Mouse (Mus musculus): ENCODE measurements around the gene Itpkb. TPM values are rescaled to one million over a fixed set of nuclear protein-coding genes. Genes with fewer than 3 reads are reported as not detected.

The Itpkb gene
- polyA plus RNA-seq, 1 experiment from 2014 or later: 11.2 TPM

DNA sequence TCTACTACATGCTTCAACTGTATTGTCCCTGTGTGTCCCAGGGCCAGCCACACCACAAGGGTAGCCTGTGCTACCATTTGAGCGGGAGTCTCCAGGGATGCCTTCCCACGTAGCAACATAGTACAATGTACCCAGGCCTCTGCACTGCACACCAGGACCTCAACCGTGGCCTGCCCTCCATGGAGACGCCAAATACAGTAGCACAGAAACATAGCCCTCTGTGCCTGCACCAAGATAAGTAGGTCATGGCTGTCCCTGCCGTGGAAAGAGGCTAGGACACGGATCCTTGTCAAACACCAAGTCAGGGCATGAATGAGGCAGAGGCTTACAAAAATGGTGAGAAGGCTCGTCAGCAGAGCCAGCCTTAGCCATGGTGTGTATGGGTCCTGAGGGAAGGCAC lies 85.6 kb downstream of the Itpkb start:
- no peak overlapping the region for H3K27ac ChIP-seq
- peaks cover 66% of the 10 kb centered on the region for H3K36me3 ChIP-seq
- no peaks in the 10 kb centered on the region for H3K9me3 ChIP-seq
- no peak overlapping the region for H3K4me3 ChIP-seq
- H3K9ac ChIP-seq: no peak overlapping the region
- H3K4me2 ChIP-seq: no peak overlapping the region
- peaks cover 7% of the 10 kb centered on the region; the same call in 1 of the 2 replicates for H3K4me1 ChIP-seq
- 87% methylated on average over 7 of the region's 7 CpGs for WGBS
- ATAC-seq (ENCODE audit: insufficient number of reproducible peaks, insufficient read depth, low FRiP score, low TSS enrichment, low read depth): no peak
- H3K27me3 ChIP-seq: no peaks in the 10 kb centered on the region

DNA sequence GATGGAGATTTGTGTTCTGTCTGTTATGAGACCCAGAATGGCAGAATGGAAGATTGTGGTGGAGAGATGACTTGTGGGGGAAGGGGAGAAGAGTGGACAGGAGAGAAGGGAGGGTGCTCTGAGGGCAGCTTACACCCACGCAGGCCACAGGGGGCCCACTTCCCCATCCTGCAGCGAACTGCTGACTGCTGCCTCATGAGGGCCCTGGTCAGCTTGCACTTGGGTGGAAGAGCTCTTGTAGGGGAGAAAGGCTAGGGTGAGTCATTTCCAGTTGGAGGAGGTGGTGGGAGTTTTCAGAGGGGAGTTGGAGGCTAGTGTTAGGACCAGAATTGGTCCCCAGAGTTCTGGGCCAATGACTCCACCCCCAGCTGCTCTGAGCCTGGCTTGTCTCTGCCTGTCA lies 86.8 kb downstream of the Itpkb start:
- H3K4me1 ChIP-seq: peaks cover 15% of the 10 kb centered on the region
- ATAC-seq (ENCODE audit: insufficient number of reproducible peaks, insufficient read depth, low FRiP score, low TSS enrichment, low read depth): no peak
- H3K27ac ChIP-seq: no peak overlapping the region
- H3K9me3 ChIP-seq: no peaks in the 10 kb centered on the region
- no peak overlapping the region for H3K4me2 ChIP-seq
- WGBS: 72% methylated on average over 2 of the region's 2 CpGs
- H3K4me3 ChIP-seq: no peak overlapping the region
- H3K36me3 ChIP-seq: peaks cover 76% of the 10 kb centered on the region
- no peaks in the 10 kb centered on the region for H3K27me3 ChIP-seq
- H3K9ac ChIP-seq: no peak overlapping the region

DNA sequence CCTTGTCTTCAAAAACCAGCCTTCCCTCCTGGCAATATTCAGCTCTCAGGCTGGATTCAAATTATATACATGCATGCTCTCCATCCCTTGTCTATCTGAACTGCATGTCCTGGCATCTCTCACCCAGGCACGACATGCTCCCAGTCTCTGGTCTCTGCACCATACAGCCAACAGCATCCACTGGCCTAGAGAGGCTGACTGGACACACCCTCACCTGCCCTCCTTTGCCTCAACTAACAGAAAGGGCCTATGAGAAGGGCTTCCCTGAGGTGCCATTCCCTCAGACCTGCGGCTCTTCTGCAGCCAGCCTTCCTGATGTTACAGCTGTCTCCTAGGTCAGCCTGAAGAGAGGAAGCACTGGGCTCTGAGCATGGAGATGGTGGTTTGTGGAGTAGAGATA lies 88.8 kb downstream of the Itpkb start:
- H3K9ac ChIP-seq: no peak overlapping the region
- no peaks in the 10 kb centered on the region for H3K9me3 ChIP-seq
- H3K27ac ChIP-seq: no peak overlapping the region
- H3K4me1 ChIP-seq: peaks cover 15% of the 10 kb centered on the region
- no peak overlapping the region for H3K4me2 ChIP-seq
- 88% methylated on average over 2 of the region's 2 CpGs for WGBS
- H3K27me3 ChIP-seq: no peaks in the 10 kb centered on the region
- peaks cover 70% of the 10 kb centered on the region for H3K36me3 ChIP-seq
- no peak for ATAC-seq (ENCODE audit: insufficient number of reproducible peaks, insufficient read depth, low FRiP score, low TSS enrichment, low read depth)
- no peak overlapping the region for H3K4me3 ChIP-seq

DNA sequence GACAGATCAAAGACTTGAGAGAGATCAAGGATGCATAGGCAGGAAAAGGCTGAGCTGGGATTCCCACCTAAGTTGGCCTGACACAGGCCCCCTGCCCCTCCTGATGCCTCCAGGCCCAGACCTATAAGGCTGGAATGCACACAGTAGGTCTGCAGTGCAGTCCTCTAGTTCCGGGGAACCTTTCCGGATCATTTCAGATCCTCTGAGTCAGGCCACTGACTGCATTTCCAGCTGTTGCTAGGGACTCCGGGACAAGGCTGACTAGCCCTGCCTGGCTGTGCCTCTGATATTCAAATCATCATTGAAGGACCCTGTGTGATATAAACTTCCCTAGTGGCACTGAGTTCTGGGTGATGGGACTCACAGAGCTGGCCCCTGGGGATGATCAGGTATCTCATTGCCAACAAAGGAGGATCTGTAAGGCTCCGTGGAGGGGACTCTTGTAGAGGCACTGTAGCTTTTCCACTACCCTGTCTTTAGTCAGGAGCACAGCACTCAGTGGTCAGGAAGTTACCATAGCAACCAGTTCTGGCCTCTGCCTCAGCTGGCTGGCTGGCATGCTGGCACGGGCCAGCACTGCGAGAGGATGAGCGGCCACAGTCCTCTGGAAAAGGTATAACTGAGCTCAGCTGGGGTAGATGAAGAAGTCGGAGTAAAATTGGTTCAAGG lies 90.3 kb downstream of the Itpkb start:
- Histone ChIP-seq H3K9ac (no peak overlapping the region), H3K27me3 (no peaks in the 10 kb centered on the region), H3K9me3 (no peaks in the 10 kb centered on the region), H3K36me3 (peaks cover 62% of the 10 kb centered on the region), H3K4me3 (no peak overlapping the region), H3K4me1 (peaks cover 15% of the 10 kb centered on the region), H3K27ac (no peak overlapping the region), H3K4me2 (no peak overlapping the region)
- peak; percentile 52; the same call in 1 of the 2 replicates for ATAC-seq (ENCODE audit: insufficient number of reproducible peaks, insufficient read depth, low FRiP score, low TSS enrichment, low read depth)
- WGBS: 61% methylated on average over 8 of the region's 8 CpGs

DNA sequence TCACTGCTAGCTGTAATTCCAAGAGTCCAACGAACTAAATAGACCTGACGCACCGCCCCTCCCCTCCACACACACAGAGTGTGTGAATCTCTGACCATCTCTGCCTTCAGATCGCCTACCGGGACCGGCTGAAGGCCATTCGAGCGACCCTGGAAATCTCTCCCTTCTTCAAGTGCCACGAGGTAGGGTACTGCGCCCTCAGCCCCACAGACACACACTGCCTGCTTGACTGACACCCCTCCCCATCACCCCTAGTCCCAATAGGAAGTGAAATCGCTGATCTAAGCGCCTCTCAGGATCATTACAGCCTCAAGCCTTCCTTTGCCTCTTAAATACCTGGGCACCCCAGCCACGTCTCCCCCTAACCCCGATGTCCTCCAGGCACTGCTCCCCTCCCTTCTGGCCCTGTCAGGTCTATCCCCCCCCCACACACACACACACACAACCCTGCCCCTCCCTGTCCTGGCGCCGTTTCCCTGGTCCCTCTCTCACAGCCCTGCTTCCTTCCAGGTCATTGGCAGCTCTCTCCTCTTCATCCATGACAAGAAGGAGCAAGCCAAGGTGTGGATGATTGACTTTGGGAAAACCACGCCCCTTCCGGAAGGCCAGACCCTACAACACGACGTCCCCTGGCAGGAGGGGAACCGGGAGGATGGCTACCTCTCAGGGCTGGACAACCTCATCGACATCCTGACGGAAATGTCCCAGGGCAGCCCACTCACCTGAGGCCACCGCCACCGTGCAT lies 91.1 kb downstream of the Itpkb start:
- H3K4me2 ChIP-seq: no peak overlapping the region
- no peak overlapping the region for H3K27ac ChIP-seq
- H3K4me1 ChIP-seq: peaks cover 15% of the 10 kb centered on the region
- no peak overlapping the region for H3K4me3 ChIP-seq
- no peaks in the 10 kb centered on the region for H3K9me3 ChIP-seq
- H3K9ac ChIP-seq: no peak overlapping the region
- H3K36me3 ChIP-seq: peaks cover 56% of the 10 kb centered on the region
- no peak for ATAC-seq (ENCODE audit: insufficient number of reproducible peaks, insufficient read depth, low FRiP score, low TSS enrichment, low read depth)
- H3K27me3 ChIP-seq: no peaks in the 10 kb centered on the region
- 60% methylated on average over 25 of the region's 25 CpGs for WGBS

DNA sequence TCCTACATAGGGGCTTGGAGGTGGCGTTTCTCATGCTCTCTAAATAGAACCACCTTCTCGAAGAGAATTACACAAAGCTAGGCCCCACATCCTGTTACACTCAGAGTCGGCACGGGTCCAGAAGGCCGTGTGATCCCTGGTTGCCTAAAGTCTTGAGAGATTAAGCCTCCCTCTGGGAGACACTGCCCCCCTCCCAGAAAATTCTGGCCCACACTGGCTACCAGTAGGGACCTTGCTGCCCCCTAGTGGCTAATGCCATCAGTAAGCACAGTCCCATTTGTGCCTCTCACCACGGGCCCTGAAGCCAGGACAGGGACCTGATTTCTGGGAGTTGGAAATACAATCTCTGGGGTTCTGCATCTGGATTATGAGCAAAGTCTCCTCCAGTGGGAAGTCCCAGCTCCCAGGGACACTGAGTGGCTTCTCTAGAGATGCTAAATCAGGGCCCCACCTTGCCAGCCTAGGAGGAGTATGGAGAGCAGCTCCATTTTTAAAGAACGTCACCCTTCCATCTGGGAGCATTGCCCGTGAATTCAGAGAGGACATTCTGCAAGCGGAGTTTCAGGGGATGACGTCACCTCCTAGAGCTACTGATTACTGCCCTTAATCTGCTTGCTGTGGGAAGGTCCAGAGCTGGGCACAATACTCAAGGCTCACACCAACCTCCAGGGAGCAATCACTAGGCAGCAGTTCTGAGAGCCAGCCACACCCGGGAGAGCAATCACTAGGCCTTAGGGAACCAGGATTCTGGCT lies 92.0 kb downstream of the Itpkb start:
- Histone ChIP-seq H3K27ac (no peak overlapping the region), H3K9ac (peak overlapping the region; percentile 7; the same call in 1 of the 2 replicates), H3K4me1 (peaks cover 15% of the 10 kb centered on the region), H3K4me3 (no peak overlapping the region), H3K9me3 (no peaks in the 10 kb centered on the region), H3K36me3 (peaks cover 48% of the 10 kb centered on the region), H3K27me3 (no peaks in the 10 kb centered on the region), H3K4me2 (no peak overlapping the region)
- 31% methylated on average over 11 of the region's 11 CpGs for WGBS
- no peak for ATAC-seq (ENCODE audit: insufficient number of reproducible peaks, insufficient read depth, low FRiP score, low TSS enrichment, low read depth)

DNA sequence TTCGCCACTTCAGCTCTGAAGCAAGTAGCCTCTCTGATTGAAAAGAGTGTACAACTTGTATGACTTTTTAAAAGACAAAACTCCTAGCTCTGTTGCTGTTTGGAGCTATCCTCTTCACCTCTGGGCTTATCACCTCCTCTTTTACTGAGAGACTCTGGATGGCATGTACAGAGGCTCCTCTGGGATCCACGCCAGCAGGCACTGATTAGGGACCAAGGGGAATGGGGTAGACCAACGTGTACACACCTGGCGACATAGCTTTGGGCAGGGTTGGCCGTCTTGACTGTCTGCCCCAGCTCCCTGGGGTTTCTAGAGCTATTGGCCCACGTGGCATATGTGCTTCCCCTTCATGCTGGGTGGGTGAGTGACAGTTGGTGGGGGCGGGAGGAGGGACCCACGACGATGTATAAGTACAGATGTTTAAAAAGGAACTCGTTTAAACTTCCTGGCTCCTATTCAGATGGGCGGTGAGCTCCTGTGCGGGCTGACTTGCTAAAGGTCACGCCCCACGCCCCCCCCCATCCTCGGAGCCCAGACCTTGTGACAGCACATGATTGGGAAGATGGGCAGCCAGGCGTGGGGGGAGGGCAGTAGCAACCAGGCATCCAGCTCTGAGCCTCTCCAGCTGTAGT lies 92.8 kb downstream of the Itpkb start:
- 53% methylated on average over 16 of the region's 16 CpGs for WGBS
- Histone ChIP-seq H3K27ac (no peak overlapping the region), H3K36me3 (peaks cover 42% of the 10 kb centered on the region), H3K4me2 (no peak overlapping the region), H3K4me3 (no peak overlapping the region), H3K27me3 (no peaks in the 10 kb centered on the region), H3K4me1 (peaks cover 24% of the 10 kb centered on the region), H3K9ac (no peak overlapping the region), H3K9me3 (no peaks in the 10 kb centered on the region)
- ATAC-seq (ENCODE audit: insufficient number of reproducible peaks, insufficient read depth, low FRiP score, low TSS enrichment, low read depth): no peak

DNA sequence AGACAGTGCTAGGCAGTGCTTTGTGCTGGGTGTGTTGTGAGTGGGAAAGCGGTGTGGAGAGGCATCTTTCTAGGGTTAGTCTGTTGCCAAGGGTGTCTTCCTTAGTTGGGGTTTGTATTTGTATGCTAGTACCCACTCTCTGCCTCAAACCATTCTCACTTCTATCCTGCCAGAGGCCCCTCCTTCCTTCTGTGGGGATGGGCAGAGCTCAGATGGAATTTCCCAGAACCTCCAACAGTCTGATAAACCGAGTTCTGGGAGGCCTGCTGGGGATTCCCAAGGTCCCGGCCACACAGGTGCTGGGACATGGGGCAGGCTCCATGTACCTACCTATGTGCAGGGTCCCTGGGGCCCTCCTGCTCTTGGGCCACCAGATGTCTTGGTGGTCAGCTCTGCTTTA lies 93.6 kb downstream of the Itpkb start:
- no peaks in the 10 kb centered on the region for H3K9me3 ChIP-seq
- no peak overlapping the region for H3K9ac ChIP-seq
- no peak overlapping the region for H3K4me2 ChIP-seq
- 75% methylated on average over 3 of the region's 3 CpGs for WGBS
- H3K4me3 ChIP-seq: no peak overlapping the region
- peaks cover 34% of the 10 kb centered on the region for H3K36me3 ChIP-seq
- ATAC-seq (ENCODE audit: insufficient number of reproducible peaks, insufficient read depth, low FRiP score, low TSS enrichment, low read depth): no peak
- no peaks in the 10 kb centered on the region for H3K27me3 ChIP-seq
- peaks cover 28% of the 10 kb centered on the region for H3K4me1 ChIP-seq
- H3K27ac ChIP-seq: no peak overlapping the region

DNA sequence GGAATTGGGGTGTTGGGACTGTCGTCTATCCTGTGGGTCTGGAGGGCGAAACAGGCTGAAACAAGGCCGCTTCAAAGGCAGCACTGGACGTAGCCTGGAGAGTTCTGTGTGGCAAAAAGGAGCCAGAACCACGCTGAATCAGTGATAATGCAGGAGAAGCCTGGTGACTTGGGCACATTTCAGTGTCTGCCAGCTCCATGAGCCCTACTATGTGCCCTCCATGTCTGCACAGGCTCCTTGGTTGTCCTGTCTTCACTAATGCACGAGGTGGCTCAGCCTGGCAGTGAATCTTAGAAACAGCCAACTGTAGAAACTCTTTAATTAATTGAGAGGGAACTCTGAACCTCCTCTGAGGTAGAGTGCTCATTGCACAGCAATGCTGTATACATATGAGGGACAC lies 96.1 kb downstream of the Itpkb start:
- Histone ChIP-seq H3K4me2 (no peak overlapping the region), H3K27me3 (no peaks in the 10 kb centered on the region), H3K36me3 (peaks cover 10% of the 10 kb centered on the region), H3K4me1 (peaks cover 20% of the 10 kb centered on the region), H3K9me3 (no peaks in the 10 kb centered on the region), H3K9ac (no peak overlapping the region), H3K4me3 (no peak overlapping the region), H3K27ac (no peak overlapping the region)
- 84% methylated on average over 6 of the region's 6 CpGs for WGBS
- no peak for ATAC-seq (ENCODE audit: insufficient number of reproducible peaks, insufficient read depth, low FRiP score, low TSS enrichment, low read depth)

DNA sequence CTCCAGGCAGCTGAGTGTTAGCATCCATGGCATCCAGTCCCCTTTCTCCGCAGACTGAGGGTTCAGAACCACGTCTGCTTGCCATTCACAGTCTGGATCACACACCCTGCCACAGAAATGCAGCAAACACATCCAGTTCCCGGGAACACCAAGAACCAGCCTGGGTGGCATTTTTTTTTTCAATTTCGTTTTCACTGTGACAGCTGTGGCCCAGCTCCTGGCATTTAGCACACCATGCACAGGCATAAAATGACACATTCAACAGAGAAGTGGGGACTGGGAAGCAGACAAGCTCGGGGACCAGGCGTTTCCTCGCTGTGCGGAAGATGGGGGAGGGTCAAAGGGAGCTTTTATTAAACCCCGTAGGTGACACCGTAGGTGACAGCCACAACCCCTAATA lies 97.4 kb downstream of the Itpkb start:
- Histone ChIP-seq H3K27me3 (no peaks in the 10 kb centered on the region), H3K36me3 (0 out of 2 replicates have a peak, but pooled peaks cover 6% of the 10 kb centered on the region), H3K4me2 (peak overlapping the region; percentile 22), H3K4me3 (no peak overlapping the region), H3K27ac (no peak overlapping the region), H3K9ac (no peak overlapping the region), H3K9me3 (no peaks in the 10 kb centered on the region), H3K4me1 (peaks cover 21% of the 10 kb centered on the region)
- ATAC-seq (ENCODE audit: insufficient number of reproducible peaks, insufficient read depth, low FRiP score, low TSS enrichment, low read depth): no peak
- WGBS: 49% methylated on average over 10 of the region's 10 CpGs

DNA sequence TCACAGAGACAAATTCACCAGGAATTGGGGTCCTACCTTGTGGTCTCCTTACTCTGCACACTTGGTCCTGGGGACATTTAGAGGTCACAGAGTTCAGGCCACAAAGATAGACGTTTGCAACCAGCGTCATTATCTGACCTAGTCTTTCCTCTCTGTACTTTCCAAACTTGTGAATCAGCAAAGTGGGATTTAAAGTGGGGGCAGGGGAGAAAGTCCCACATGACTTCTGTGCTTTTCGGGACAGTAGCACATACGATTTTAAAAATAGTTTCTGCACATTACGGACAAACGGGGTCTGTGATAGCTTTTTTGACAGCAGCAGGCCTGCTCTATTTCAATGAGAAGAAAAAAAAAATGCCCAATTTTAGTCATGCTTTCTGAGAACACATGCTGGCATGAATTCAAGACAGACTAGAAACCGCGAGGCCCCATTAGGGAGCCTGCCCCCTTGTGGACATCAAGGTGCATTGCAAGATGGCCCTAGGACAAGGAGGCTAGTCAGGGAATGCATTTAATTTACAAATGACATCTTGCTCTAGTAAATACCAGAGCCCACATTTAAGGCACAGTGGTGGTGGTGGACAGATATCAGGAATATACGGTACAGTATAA lies 97.9 kb downstream of the Itpkb start:
- Histone ChIP-seq H3K27me3 (no peaks in the 10 kb centered on the region), H3K4me3 (no peak overlapping the region), H3K9ac (no peak overlapping the region), H3K4me1 (peaks cover 26% of the 10 kb centered on the region), H3K27ac (no peak overlapping the region), H3K9me3 (no peaks in the 10 kb centered on the region), H3K4me2 (peak overlapping the region; percentile 22), H3K36me3 (0 out of 2 replicates have a peak, but pooled peaks cover 6% of the 10 kb centered on the region)
- 15% methylated on average over 9 of the region's 9 CpGs for WGBS
- no peak for ATAC-seq (ENCODE audit: insufficient number of reproducible peaks, insufficient read depth, low FRiP score, low TSS enrichment, low read depth)

Measured in embryonic facial prominence, embryonic 13.5 days (tissue).